Mouse (Mus musculus) adrenal gland, adult 10 weeks (tissue): ENCODE data around the gene Tekt4. TPM values are rescaled to one million over a fixed set of nuclear protein-coding genes. Genes with fewer than 3 reads are reported as not detected.

Source experiments
- polyA plus RNA-seq: library from polyadenylated mRNA; stranded (reverse); fragments of 350-450 nt; fragmentation: Illumina TruSeq; extraction: RNeasy Lipid Tissue Mini Kit (QIAGEN cat#74804); gene quantifications from one replicate; pipeline ENCODE4 v1.2.3, GENCODE M21; 2014; ENCODE audit warnings: low read depth, low replicate concordance

Tekt4 gene
- not detected for polyA plus RNA-seq

DNA sequence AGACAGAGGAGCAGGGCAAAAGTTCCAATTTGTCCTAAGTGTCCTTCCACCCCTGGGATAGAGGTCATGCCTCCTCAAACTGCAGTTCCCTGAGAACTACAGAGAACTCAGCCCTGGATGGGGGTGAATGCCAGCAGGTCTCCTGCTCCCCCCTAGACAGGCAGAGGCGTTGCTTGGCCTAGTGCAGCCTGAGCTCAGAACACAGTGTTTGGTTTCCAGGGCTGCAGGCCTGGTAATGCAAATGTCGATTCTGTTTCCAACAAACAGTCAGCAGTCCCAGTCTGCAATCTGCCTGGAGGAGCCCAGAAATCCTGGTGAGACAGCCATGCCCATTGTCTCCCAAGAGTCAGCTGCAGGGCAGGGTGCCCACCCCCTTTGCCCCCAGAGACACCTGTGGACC lies at the start of gene Tekt4:
Gene Tekt4 (plus strand): TSS at position 344 of the 400 bp plus-strand sequence.

DNA sequence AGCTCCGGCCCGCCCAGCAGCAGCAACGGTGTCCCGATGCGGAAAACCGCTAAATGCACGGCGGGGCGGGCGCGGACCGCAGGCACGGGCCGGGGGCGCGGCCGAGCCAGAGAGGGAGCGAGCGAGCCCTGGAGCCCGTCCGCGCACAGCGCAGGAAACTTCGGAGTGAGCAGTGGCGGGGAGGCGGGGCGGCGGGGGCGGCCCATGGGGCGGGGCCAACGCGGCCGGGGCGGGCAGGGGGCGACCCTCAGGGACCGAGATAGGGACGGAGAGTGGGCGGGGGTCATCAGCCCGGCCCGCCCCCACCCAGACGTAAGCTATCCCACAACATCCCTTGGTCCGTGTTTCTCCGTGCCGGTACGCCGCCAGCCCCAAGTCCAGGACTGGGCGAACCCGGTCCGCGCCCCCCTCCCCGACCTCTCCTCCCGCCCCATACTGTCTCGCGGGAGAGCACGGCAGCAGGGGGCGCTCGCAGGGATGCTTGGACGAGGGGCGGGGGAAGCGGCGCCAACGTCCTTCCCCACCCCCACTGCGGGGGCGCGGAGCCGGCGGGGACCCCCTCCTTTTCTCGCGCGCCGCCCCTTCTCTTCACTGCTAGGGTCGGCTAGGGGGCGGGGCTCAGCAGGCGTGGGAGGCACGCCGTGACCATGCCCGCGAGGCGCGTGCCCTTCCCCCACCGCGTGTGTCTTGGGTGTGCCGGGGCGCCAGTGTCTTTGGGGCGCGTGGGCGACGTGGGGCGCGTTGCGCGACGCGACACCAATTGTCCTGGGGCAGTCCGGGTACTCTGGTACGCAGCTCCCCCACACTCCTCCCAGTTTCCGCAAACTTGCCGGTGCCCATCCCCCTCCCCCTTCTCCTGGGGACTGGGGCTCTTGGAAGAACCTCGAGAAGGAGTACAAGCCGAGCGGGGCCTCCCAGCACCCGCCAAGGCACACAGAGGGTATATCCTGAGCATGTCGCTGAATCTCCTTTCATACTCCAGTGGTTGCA lies 20.5 kb upstream of the Tekt4 start, which contains the start of gene Cacna1h:
Gene Cacna1h (minus strand): TSS at position 167 of the 990 bp plus-strand sequence.

GRCm38 (mm10) chr17:25497013-25497412 lies 42.6 kb downstream of the Tekt4 start, which contains the start of gene Sstr5:
TSS of gene Sstr5 (minus strand) at chr17:25497288.

Other genes with a start within 250 kb of the Tekt4 start
- 16.7 TPM for gene Gnptg, start 214.5 kb upstream of the Tekt4 start, polyA plus RNA-seq
- 5.5 TPM for gene Tsr3, start 214.4 kb upstream of the Tekt4 start, polyA plus RNA-seq
- gene Baiap3, start 198.3 kb upstream of the Tekt4 start, polyA plus RNA-seq = 1.1 TPM
- gene Ube2i, start 180.0 kb upstream of the Tekt4 start, polyA plus RNA-seq = 280 TPM
- not detected for gene Prss34, start 156.2 kb upstream of the Tekt4 start, polyA plus RNA-seq
- not detected for gene Prss28, start 146.0 kb upstream of the Tekt4 start, polyA plus RNA-seq
- gene Prss29, start 136.0 kb upstream of the Tekt4 start, polyA plus RNA-seq = not detected
- not detected for gene Tpsab1, start 109.1 kb upstream of the Tekt4 start, polyA plus RNA-seq
- not detected for gene Tpsb2, start 88.3 kb upstream of the Tekt4 start, polyA plus RNA-seq
- gene Tpsg1, start 85.3 kb upstream of the Tekt4 start, polyA plus RNA-seq = not detected
- gene Cacna1h, start 20.8 kb upstream of the Tekt4 start, polyA plus RNA-seq = 3.8 TPM
- gene Sstr5, start 42.7 kb downstream of the Tekt4 start, polyA plus RNA-seq = not detected
- gene Sox8, start 116.1 kb downstream of the Tekt4 start, polyA plus RNA-seq = 0.29 TPM
- 0.47 TPM for gene Lmf1, start 124.5 kb downstream of the Tekt4 start, polyA plus RNA-seq